Mouse (Mus musculus) limb, embryonic 12.5 days (tissue): ENCODE data around the gene Hmgcs2. TPM values are rescaled to one million over a fixed set of nuclear protein-coding genes. Genes with fewer than 3 reads are reported as not detected.

ENCODE experiments used
- ATAC-seq: fragments of 200-750 bp; cut with Nextera tagmentation; 2 replicates; pipeline ENCODE4 v1.8.0; 2017; ENCODE audit warnings: low read depth, moderate TSS enrichment; ENCODE audit not compliant: insufficient number of reproducible peaks, insufficient read depth, low FRiP score, low TSS enrichment
- H3K27ac ChIP-seq: fragments of 300-500 bp; sonication (generic); 2 replicates; pipeline ENCODE4 v1.5.1; 2016; ENCODE audit warnings: mild to moderate bottlenecking, moderate library complexity
- H3K27me3 ChIP-seq: fragments of 300-500 bp; sonication (generic); 2 replicates; pipeline ENCODE4 v1.6.1; 2016; ENCODE audit warnings: mild to moderate bottlenecking, moderate library complexity
- H3K36me3 ChIP-seq: fragments of 300-500 bp; sonication (generic); 2 replicates; pipeline ENCODE4 v1.6.1; 2016; ENCODE audit warnings: mild to moderate bottlenecking, moderate library complexity
- H3K4me1 ChIP-seq: fragments of 300-500 bp; sonication (generic); replicated peaks from 2 replicates; pipeline ENCODE4 v1.6.1; 2016
- H3K4me2 ChIP-seq: fragments of 300-500 bp; sonication (generic); 2 replicates; pipeline ENCODE4 v1.6.1; 2016; ENCODE audit warnings: mild to moderate bottlenecking, moderate library complexity
- H3K4me3 ChIP-seq: fragments of 300-500 bp; sonication (generic); replicated peaks from 2 replicates; pipeline ENCODE4 v1.5.1; 2016; ENCODE audit warnings: mild to moderate bottlenecking
- H3K9ac ChIP-seq: fragments of 300-500 bp; sonication (generic); replicated peaks from 2 replicates; pipeline ENCODE4 v1.6.1; 2016; ENCODE audit warnings: mild to moderate bottlenecking, moderate library complexity
- H3K9me3 ChIP-seq: fragments of 300-500 bp; sonication (generic); 2 replicates; pipeline ENCODE4 v1.6.1; 2016; ENCODE audit warnings: mild to moderate bottlenecking, moderate library complexity
- WGBS: fragments of 180-500 bp; shearing (Covaris S2); methylation state at CpG from one replicate; pipeline ENCODE4 v1.1.7; 2016; 5-methylcytosine and 5-hydroxymethylcytosine counted together
- polyA plus RNA-seq: library from polyadenylated mRNA; unstranded; fragments of >200 nt; fragmentation: Nextera tagmentation; extraction: Ambion mirVana; gene quantifications from 2 replicates; pipeline ENCODE4 v1.2.1, GENCODE M21; 2016

Gene Hmgcs2
- polyA plus RNA-seq, 1 experiment from 2014 or later, result 2.9 TPM

GRCm38 (mm10) chr3:98313294-98314155 lies 33.3 kb downstream of the Hmgcs2 start:
- Histone ChIP-seq H3K36me3 (peaks cover 51% of the 10 kb centered on the region), H3K27me3 (no peaks in the 10 kb centered on the region), H3K9me3 (no peaks in the 10 kb centered on the region), H3K4me1 (peaks cover 14% of the 10 kb centered on the region), H3K4me2 (no peak overlapping the region), H3K4me3 (no peak overlapping the region), H3K9ac (no peak overlapping the region), H3K27ac (no peak overlapping the region)
- 83% methylated on average over 9 of the region's 9 CpGs for WGBS
- no peak; the same call in 1 of the 2 replicates for ATAC-seq

- ATAC-seq, result no peak
- no peaks in the 10 kb centered on the region for H3K9me3 ChIP-seq
- no peak overlapping the region for H3K4me3 ChIP-seq
- H3K4me2 ChIP-seq, result no peak overlapping the region
- 81% methylated on average over 2 of the region's 2 CpGs for WGBS
- H3K27me3 ChIP-seq, result no peaks in the 10 kb centered on the region
- H3K4me1 ChIP-seq, result peaks cover 18% of the 10 kb centered on the region
- peaks cover 65% of the 10 kb centered on the region for H3K36me3 ChIP-seq
- no peak overlapping the region for H3K27ac ChIP-seq
- H3K9ac ChIP-seq, result no peak overlapping the region
Measured at GRCm38 (mm10) chr3:98315181-98315580, 34.9 kb downstream of the Hmgcs2 start.

GRCm38 (mm10) chr3:98317143-98317542 lies 36.9 kb downstream of the Hmgcs2 start:
- no peak for ATAC-seq
- H3K27ac ChIP-seq, result peak overlapping the region; percentile 69; the same call in 1 of the 2 replicates

DNA sequence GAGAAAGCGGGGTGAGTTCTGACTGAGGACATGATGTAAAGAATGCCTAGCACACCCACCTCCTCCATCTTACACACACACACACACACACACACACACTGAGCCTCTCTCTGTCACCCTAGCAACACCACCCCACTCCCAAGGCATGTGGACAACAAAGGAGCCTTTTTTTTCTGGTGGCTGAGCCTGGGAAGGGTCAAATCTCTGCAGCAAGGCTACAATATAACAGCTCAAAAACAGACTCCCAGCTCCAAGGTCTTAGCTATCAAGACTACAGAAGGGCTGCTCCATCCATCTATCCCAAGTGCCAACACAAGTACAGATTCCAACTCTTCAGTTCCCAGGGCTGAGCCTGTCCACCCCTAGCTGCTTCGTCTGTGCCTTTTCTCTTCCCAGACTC lies 39.0 kb downstream of the Hmgcs2 start:
- peak; percentile 63 for ATAC-seq

More at GRCm38 (mm10) chr3:98317143-98317542, 36.9 kb downstream of the Hmgcs2 start:
- Histone ChIP-seq H3K9ac (no peak overlapping the region), H3K36me3 (peaks cover 79% of the 10 kb centered on the region), H3K9me3 (no peaks in the 10 kb centered on the region), H3K27me3 (no peaks in the 10 kb centered on the region), H3K4me3 (no peak overlapping the region), H3K4me2 (no peak overlapping the region), H3K4me1 (peaks cover 18% of the 10 kb centered on the region)
- WGBS, result 52% methylated on average over 3 of the region's 3 CpGs

DNA sequence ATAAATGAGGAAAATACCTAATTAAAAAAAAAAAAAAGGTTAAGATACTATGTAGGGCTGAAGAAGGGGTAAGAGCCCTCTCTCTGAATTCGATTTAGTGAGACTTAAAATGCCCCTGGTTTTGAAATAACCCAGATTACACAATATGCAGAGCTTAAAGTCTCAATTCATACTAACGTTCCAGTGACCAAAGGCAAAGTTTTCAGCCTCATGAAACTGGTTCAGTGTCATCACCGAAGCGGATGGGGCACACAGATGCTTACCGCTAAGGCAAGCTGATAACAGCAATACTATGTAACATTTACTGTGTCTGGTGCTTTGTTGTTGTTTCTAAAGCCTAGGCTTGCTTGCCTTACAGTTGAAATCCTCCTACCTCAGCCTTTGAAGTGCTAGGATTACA lies 42.0 kb downstream of the Hmgcs2 start:
- Histone ChIP-seq H3K4me1 (peaks cover 13% of the 10 kb centered on the region), H3K27me3 (no peaks in the 10 kb centered on the region), H3K4me2 (no peak overlapping the region), H3K27ac (no peak overlapping the region), H3K9ac (no peak overlapping the region), H3K36me3 (peaks cover 89% of the 10 kb centered on the region), H3K9me3 (no peaks in the 10 kb centered on the region), H3K4me3 (no peak overlapping the region)
- WGBS, result 93% methylated on average over 5 of the region's 5 CpGs
- no peak for ATAC-seq

More for the DNA sequence above, 39.0 kb downstream of the Hmgcs2 start:
- no peaks in the 10 kb centered on the region for H3K9me3 ChIP-seq
- no peak overlapping the region for H3K4me2 ChIP-seq
- WGBS, result 81% methylated on average over 2 of the region's 2 CpGs
- no peak overlapping the region for H3K9ac ChIP-seq
- H3K4me1 ChIP-seq, result peaks cover 18% of the 10 kb centered on the region
- H3K27me3 ChIP-seq, result no peaks in the 10 kb centered on the region
- H3K27ac ChIP-seq, result peak overlapping the region; percentile 50; the same call in 1 of the 2 replicates
- no peak overlapping the region for H3K4me3 ChIP-seq
- H3K36me3 ChIP-seq, result peaks cover 85% of the 10 kb centered on the region

DNA sequence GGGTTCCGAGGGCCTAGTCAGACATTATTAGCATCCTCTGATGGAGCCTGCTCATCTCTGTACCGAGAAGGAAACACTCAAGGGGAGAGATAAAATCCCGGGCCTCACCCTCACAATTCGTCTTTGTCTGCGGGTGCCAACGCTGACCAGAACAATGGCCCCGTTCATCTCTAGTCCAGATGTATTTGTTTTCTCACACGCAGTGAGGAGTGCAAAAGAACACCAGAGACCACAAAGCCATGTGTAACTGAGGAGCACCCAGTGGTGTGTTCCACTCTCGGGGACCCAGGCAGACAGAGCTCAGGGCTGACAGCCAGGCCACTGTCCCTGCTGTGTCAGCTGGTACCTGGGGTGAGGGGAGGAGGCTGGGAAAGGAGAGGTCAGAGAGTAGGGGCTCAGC lies 44.0 kb downstream of the Hmgcs2 start:
- Histone ChIP-seq H3K27me3 (no peaks in the 10 kb centered on the region), H3K9ac (no peak overlapping the region), H3K4me3 (no peak overlapping the region), H3K4me1 (peaks cover 4% of the 10 kb centered on the region), H3K27ac (no peak overlapping the region), H3K4me2 (no peak overlapping the region), H3K9me3 (no peaks in the 10 kb centered on the region), H3K36me3 (peaks cover 94% of the 10 kb centered on the region)
- ATAC-seq, result no peak
- WGBS, result 85% methylated on average over 9 of the region's 9 CpGs

DNA sequence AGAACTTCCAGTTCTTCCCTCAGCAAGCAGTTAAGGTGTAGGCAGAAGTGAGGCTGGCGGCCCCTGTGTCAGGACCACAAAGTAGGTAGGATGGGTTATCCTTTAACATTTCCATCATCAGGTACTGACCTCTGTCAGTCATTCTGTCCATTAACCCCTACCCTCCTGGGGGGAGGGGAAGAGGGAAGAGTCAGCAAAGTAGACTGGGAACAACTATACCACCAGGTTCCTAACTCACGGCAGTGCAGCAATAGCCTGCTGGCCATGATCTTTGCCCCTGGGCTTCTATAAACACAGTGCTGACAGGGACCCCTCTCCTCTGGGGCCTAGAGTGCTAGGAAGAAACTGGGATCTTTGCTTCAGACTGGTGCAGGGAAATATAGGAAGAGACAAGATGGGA lies 53.8 kb downstream of the Hmgcs2 start:
- H3K4me1 ChIP-seq, result peaks cover 39% of the 10 kb centered on the region
- no peak overlapping the region for H3K27ac ChIP-seq
- 76% methylated on average over 2 of the region's 2 CpGs for WGBS
- peaks cover 59% of the 10 kb centered on the region for H3K36me3 ChIP-seq
- H3K9me3 ChIP-seq, result no peaks in the 10 kb centered on the region
- ATAC-seq, result no peak
- H3K4me3 ChIP-seq, result no peak overlapping the region
- no peak overlapping the region for H3K9ac ChIP-seq
- H3K4me2 ChIP-seq, result no peak overlapping the region
- H3K27me3 ChIP-seq, result no peaks in the 10 kb centered on the region

DNA sequence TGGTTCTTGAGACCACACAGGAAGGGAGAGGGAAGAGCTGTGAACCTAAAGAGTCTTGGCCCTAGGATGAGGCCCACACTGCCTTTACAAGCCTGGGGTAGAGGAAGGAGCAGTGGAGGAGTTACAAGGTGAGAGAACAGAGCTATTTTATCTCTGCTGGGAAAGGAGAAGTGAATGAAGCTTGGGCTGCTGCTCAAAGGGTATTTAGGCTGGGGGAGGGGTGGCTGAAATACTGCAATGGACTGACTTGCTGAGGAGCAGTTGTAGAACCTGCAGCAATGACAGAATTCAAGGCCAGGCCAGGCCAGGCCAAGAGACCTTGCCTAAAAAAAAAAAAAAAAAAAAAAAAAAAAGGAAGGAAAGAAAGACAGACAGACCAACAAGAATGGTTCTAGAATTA lies 55.1 kb downstream of the Hmgcs2 start:
- ATAC-seq, result no peak
- Histone ChIP-seq H3K9me3 (no peaks in the 10 kb centered on the region), H3K27me3 (no peaks in the 10 kb centered on the region), H3K36me3 (peaks cover 47% of the 10 kb centered on the region), H3K4me2 (no peak overlapping the region), H3K4me3 (no peak overlapping the region), H3K9ac (no peak overlapping the region), H3K4me1 (peaks cover 39% of the 10 kb centered on the region), H3K27ac (no peak overlapping the region)

DNA sequence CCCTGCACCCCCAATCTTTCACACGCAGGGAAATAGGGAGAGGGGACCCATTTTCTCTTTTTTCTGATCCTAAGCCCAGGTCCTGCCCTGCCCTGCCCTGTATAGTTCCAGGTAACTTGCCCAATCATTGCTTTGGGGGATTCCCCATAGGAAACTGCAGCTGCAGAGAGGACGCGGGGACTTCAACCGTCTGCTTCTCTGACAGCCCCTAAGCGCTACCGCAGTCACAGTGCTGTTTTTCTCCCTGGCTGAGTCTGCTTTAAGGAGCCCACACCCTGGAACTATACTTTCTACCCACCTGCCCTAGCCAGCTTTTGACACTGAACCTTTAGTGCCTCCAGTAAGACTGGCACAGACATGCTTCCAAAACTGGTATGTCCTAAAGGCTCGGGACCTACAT lies 55.7 kb downstream of the Hmgcs2 start:
- H3K27me3 ChIP-seq, result no peaks in the 10 kb centered on the region
- peaks cover 41% of the 10 kb centered on the region for H3K36me3 ChIP-seq
- H3K4me1 ChIP-seq, result peaks cover 39% of the 10 kb centered on the region
- no peak overlapping the region for H3K9ac ChIP-seq
- no peak for ATAC-seq
- no peak overlapping the region for H3K4me2 ChIP-seq
- no peak overlapping the region for H3K4me3 ChIP-seq
- WGBS, result 73% methylated on average over 7 of the region's 7 CpGs
- H3K27ac ChIP-seq, result no peak overlapping the region
- no peaks in the 10 kb centered on the region for H3K9me3 ChIP-seq

GRCm38 (mm10) chr3:98336661-98337654 lies 56.7 kb downstream of the Hmgcs2 start:
- H3K4me1 ChIP-seq, result peaks cover 39% of the 10 kb centered on the region
- no peak overlapping the region for H3K27ac ChIP-seq
- ATAC-seq, result no peak
- no peak overlapping the region for H3K9ac ChIP-seq
- 77% methylated on average over 22 of the region's 22 CpGs for WGBS
- peaks cover 31% of the 10 kb centered on the region for H3K36me3 ChIP-seq
- H3K27me3 ChIP-seq, result no peaks in the 10 kb centered on the region
- no peaks in the 10 kb centered on the region for H3K9me3 ChIP-seq
- H3K4me2 ChIP-seq, result peak overlapping the region; percentile 82
- no peak overlapping the region for H3K4me3 ChIP-seq

DNA sequence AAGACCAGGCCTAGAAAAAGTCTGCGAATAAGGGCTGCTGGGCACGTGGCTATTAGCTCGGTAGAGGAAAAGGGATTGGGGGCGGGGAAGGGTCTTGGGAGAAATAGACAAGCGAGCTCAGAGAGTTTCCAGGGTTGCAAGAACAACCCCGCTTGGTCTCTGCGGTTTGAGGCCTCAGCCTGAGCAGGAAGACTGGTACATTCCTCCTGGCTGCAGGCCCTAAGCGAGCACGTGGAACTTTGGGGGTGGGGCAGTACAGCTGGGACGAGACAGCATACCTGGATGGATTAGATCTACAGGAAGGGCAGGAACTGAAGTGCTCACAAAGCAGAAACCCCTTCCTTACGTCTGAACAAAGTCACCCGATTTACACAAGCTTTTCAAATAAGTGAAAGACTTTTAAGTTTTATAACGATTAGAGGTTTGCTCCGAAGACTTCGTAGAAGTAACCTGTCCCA lies 58.4 kb downstream of the Hmgcs2 start:
- peak overlapping the region; percentile 82 for H3K4me3 ChIP-seq
- H3K36me3 ChIP-seq, result peaks cover 16% of the 10 kb centered on the region
- no peak; the same call in 1 of the 2 replicates for ATAC-seq
- H3K27me3 ChIP-seq, result no peaks in the 10 kb centered on the region
- H3K9me3 ChIP-seq, result no peaks in the 10 kb centered on the region
- H3K9ac ChIP-seq, result peak overlapping the region; percentile 83
- H3K4me2 ChIP-seq, result peak overlapping the region; percentile 82
- 3% methylated on average over 15 of the region's 15 CpGs for WGBS
- H3K4me1 ChIP-seq, result peaks cover 39% of the 10 kb centered on the region
- peak overlapping the region; percentile 93 for H3K27ac ChIP-seq
